Mouse (Mus musculus) testis, adult 2 months (tissue): ENCODE data around the gene Trim80.

ENCODE experiments used
- CTCF ChIP-seq: fragments of 200-500 bp; IDR thresholded peaks from 2 replicates; pipeline ENCODE4 v1.5.1; 2012; ENCODE audit warnings: low read depth, mild to moderate bottlenecking, inconsistent platforms, low read length, moderate library complexity; ENCODE audit not compliant: control insufficient read depth, insufficient read depth, insufficient replicate concordance
- POLR2A ChIP-seq: fragments of 200-500 bp; IDR thresholded peaks from 2 replicates; pipeline ENCODE4 v1.6.1; 2012; ENCODE audit warnings: low read depth, mild to moderate bottlenecking, inconsistent platforms, low read length, moderate library complexity; ENCODE audit not compliant: control insufficient read depth

DNA sequence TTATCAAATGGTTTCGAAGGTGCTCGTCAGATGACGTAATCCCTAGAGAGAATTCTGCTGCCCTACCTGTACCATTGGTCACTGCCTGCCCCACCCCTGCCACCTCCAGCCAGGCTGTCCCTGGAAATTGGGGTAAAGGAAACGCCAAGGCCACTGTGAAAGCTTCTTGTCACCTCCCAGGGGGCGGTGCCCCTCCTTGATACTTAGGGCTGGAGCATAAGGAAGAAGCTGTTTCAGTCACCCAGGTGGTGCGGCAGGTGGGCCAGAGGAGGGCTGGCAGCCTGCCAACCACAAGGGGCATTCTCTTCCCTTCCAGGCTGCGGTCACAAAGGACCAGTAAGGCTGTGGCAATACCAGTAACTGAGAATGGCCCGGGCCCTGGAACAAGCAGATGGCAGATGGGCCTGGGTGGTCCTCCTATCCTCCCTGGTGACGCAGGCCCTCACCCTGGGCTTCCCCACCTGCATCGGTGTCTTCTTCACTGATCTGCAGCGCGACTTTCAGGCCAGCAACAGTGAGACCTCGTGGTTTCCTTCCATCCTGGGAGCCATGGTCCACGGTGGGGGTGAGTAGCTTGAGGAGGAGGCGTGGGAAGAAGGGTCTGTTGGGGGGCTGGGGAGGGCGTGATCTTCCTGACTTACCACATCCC lies 22.0 kb downstream of the Trim80 start, which contains the start of gene Slc16a5:
- no peak for TF ChIP-seq CTCF
- TF ChIP-seq POLR2A: no peak
